ENCODE assay signal across 22 mouse cellular contexts in the genomic region with DNA sequence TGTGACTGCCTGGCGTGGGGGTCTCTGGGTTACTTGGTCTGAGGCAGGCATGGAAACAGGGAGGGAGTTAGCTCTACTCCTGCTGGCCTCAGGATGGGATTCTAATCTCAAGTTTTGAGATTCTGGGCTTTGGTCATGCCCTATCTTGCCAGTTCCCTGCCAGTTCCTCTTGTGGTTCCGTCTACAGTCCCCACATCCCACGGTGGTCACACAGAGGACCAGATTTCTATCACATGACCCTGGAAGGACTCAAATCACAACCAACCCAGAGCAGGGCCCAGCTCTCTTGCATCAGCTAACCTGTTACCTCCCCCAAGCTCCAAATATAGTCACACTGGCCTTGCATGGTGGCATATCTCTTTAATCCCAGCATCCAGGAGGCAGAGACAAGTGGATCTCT. TPM values are rescaled to one million over a fixed set of nuclear protein-coding genes. Genes with fewer than 3 reads are reported as not detected.
"Had no signal": no experiment of that assay in that cellular context is flagged by ENCODE, and none has a peak within 500 bp of the region (broad histone marks: within the 10 kb centered on the region; RNA-seq: fewer than 3 reads in every experiment).

No protein-coding gene starts in this region.

- H3K27me3 ChIP-seq: liver, embryonic 15.5 days; lung, embryonic 15.5 days; midbrain, embryonic 12.5 days; neural tube, embryonic 12.5 days had no signal

- H3K4me3 ChIP-seq: liver, embryonic 15.5 days; lung, embryonic 15.5 days; midbrain, embryonic 10.5 days; midbrain, embryonic 12.5 days; myocyte; neural tube, embryonic 12.5 days had no signal

- H3K4me2 ChIP-seq: liver, embryonic 15.5 days; lung, embryonic 15.5 days; midbrain, embryonic 12.5 days; neural tube, embryonic 12.5 days had no signal

- H3K9me3 ChIP-seq: liver, embryonic 15.5 days; lung, embryonic 15.5 days; midbrain, embryonic 10.5 days; midbrain, embryonic 12.5 days; neural tube, embryonic 12.5 days had no signal

- ATAC-seq: liver, postnatal 0 days; lung, postnatal 0 days; midbrain, embryonic 16.5 days had no signal

- H3K4me1 ChIP-seq: liver, embryonic 15.5 days; lung, embryonic 15.5 days; midbrain, embryonic 12.5 days; neural tube, embryonic 12.5 days had no signal

- DNase-seq: liver, postnatal 0 days; lung, adult 2 months; lung, postnatal 14 days; lung, postnatal 36 days; midbrain, embryonic 14.5 days; right cerebral cortex, postnatal 25 days; right cerebral cortex, postnatal 4 days; spleen, adult 18-20 months; thymus, adult 18-20 months; thymus, postnatal 25 days; thymus, postnatal 4 days had no signal

- H3K9ac ChIP-seq: liver, embryonic 15.5 days; liver, postnatal 0 days; lung, embryonic 15.5 days; midbrain, embryonic 12.5 days; neural tube, embryonic 12.5 days had no signal

- H3K27ac ChIP-seq: liver, embryonic 15.5 days; lung, embryonic 15.5 days; macrophage; midbrain, embryonic 10.5 days; midbrain, embryonic 12.5 days; neural tube, embryonic 12.5 days had no signal

- H3K36me3 ChIP-seq: liver, embryonic 15.5 days; lung, embryonic 15.5 days; midbrain, embryonic 12.5 days; neural tube, embryonic 12.5 days had no signal

RNA-seq across cellular contexts. Expression of a gene that starts 14.5 kb away (rescaled TPM):
- total RNA-seq: megakaryocyte, adult 5-6 weeks; megakaryocyte-erythroid progenitor cell, adult 5-6 weeks had no signal
- polyA plus RNA-seq: macrophage had no signal
